14 mouse cellular contexts compared by ENCODE assay signal in the genomic region with DNA sequence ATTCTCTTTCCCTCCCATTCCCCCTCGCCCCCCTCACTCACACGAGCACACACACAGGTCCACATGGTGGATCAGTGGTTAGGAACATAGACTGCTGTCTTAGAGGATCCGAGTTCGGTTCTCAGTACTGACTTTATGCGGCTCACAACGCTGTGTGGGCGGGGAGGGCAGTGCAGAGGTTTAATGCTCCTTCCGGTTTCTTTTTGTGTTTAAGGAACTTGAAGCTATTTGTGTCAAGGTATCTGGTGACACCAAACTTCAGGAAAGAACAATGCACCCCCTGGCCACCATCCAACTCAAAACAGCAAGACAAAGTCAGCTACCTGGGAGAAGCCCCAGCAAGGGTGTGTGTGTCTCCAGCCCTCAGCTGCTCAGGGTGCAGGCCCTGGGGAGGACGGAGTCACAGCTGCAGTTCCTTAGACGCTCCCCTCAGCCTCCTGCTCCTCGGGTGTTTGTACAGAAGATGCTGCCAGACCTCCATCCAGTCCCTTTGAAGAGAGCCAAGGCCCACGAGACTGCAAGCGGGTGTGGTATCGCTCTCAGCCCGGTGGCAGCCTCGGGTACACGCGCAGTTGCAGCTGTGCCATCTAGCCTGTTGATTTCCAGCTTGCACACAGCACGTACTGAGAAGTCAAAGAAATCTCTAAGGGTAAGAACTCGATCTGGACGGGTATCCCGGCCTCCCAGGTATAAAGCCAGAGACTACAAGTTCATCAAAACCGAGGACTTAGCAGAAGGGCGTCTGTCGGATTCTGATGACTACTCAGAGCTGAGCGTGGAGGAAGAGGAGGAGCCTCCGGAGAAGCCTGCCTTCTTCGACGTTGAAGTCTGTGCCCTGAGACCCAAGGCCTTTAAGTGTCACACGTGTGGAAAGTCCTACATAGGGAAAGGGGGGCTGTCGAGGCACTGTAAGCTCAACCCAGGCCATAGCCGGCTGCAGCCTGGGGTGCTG. TPM values are rescaled to one million over a fixed set of nuclear protein-coding genes. Genes with fewer than 3 reads are reported as not detected.
DNase-seq lines count a peak whose midpoint lies in the region; ATAC-seq lines count a peak whose summit lies in the region.
"Had no signal": no experiment of that assay in that cellular context is flagged by ENCODE, and none has a peak within 500 bp of the region (broad histone marks: within the 10 kb centered on the region; RNA-seq: fewer than 3 reads in every experiment).

No protein-coding gene starts in this region.

- WGBS in neural tube, embryonic 12.5 days = 89% methylated on average over 32 of the region's 32 CpGs

- H3K36me3 ChIP-seq in neural tube, embryonic 12.5 days = peaks cover 16% of the 10 kb centered on the region
- no peaks in the 10 kb centered on the region for H3K36me3 ChIP-seq in splenic B cell, adult 2 months (ENCODE audit: control insufficient read depth, insufficient read depth, low read length, poor library complexity, severe bottlenecking)

- intact Hi-C loops in left cerebral cortex, postnatal 4 days (cut with DNase I) = no loop called here

- H3K9me3 ChIP-seq in neural tube, embryonic 12.5 days = no peaks in the 10 kb centered on the region

- no peak overlapping the region for H3K27ac ChIP-seq in neural tube, embryonic 12.5 days
- H3K27ac ChIP-seq: stomach, postnatal 0 days had no signal

- no peak for DNase-seq in neural tube, embryonic 10.5 days (ENCODE audit: extremely low spot score, low spot score)
- peak; percentile 61 for DNase-seq in R1 (ENCODE audit: low read depth, low spot score)
- DNase-seq in induced T-regulatory cell, adult 2 months (ENCODE audit: low read depth) = peak; percentile 42
- peak; percentile 67 for DNase-seq in splenic B cell, adult 2 months (ENCODE audit: low read depth, low spot score)
- DNase-seq in cerebellum, postnatal 25 days = no peak
- DNase-seq in left cerebral cortex, postnatal 4 days = no peak
- DNase-seq: heart, postnatal 4 days; kidney, postnatal 36 days; right cerebral cortex, postnatal 4 days had no signal

- H3K9ac ChIP-seq in neural tube, embryonic 12.5 days = 0 out of 2 replicates have a peak overlapping the region, but pooled peaks have one; percentile 13

- ATAC-seq in neural tube, embryonic 12.5 days (ENCODE audit: low FRiP score, low read depth) = no peak
- ATAC-seq: inflammation-experienced regulatory T-cells, adult 6 months had no signal

- no peak overlapping the region for H3K4me3 ChIP-seq in neural tube, embryonic 12.5 days
- H3K4me3 ChIP-seq: erythroblast, embryonic 14.5 days had no signal

- H3K27me3 ChIP-seq in neural tube, embryonic 12.5 days (replicated peaks) = no peaks in the 10 kb centered on the region
- H3K27me3 ChIP-seq in splenic B cell, adult 2 months (ENCODE audit: control insufficient read depth, insufficient read depth, low read length, poor library complexity, severe bottlenecking) = no peaks in the 10 kb centered on the region

- H3K4me2 ChIP-seq in neural tube, embryonic 12.5 days (replicated peaks) = no peak overlapping the region

- H3K4me1 ChIP-seq in neural tube, embryonic 12.5 days = peaks cover 10% of the 10 kb centered on the region

RNA-seq across cellular contexts. Expression of a gene that starts 5.0 kb away (rescaled TPM):
- 5.7 and 5.9 TPM in 2 replicates for polyA plus RNA-seq in neural tube, embryonic 12.5 days (2016; fragmentation: Nextera tagmentation; extraction: Ambion mirVana)
- 1 to 10 TPM; 7.5 to 9.2 TPM for total RNA-seq in left cerebral cortex, postnatal 4 days (2021)

RNA-seq across cellular contexts. Expression of a gene that starts 14.3 kb away (rescaled TPM):
- 9.7 and 10.2 TPM in 2 replicates for polyA plus RNA-seq in neural tube, embryonic 12.5 days (2016; fragmentation: Nextera tagmentation; extraction: Ambion mirVana)
- 10 to 100 TPM; 13.2 to 16.5 TPM for total RNA-seq in left cerebral cortex, postnatal 4 days (2021)
- total RNA-seq: common myeloid progenitor, adult 5-6 weeks had no signal
- polyA plus RNA-seq: erythroblast, embryonic 14.5 days had no signal

RNA-seq across cellular contexts. Expression of a gene that starts 33.9 kb away (rescaled TPM):
- polyA plus RNA-seq in neural tube, embryonic 12.5 days (2016; fragmentation: Nextera tagmentation; extraction: Ambion mirVana) = 65.3 and 68.3 TPM in 2 replicates
- total RNA-seq in left cerebral cortex, postnatal 4 days (2021) = 10 to 100 TPM; 64.9 to 65.8 TPM

RNA-seq across cellular contexts. Expression of a gene that starts 34.0 kb away (rescaled TPM):
- polyA plus RNA-seq in neural tube, embryonic 12.5 days (2016; fragmentation: Nextera tagmentation; extraction: Ambion mirVana) = 7.2 and 7.6 TPM in 2 replicates
- 10 to 100 TPM; 29.8 to 30.7 TPM for total RNA-seq in left cerebral cortex, postnatal 4 days (2021)

Comparison
In these comparisons a context has a peak if more than half of its experiments do, and no peak if none do; other contexts are left out.
1. DNase-seq: peak in R1 (single experiment), induced T-regulatory cell, adult 2 months (single experiment) and splenic B cell, adult 2 months (single experiment); none in neural tube, embryonic 10.5 days (single experiment), cerebellum, postnatal 25 days (0 of 2) and left cerebral cortex, postnatal 4 days (single experiment).